Mouse (Mus musculus): Measurements from ENCODE around the gene Slc12a4.

Gene Slc12a4

DNA sequence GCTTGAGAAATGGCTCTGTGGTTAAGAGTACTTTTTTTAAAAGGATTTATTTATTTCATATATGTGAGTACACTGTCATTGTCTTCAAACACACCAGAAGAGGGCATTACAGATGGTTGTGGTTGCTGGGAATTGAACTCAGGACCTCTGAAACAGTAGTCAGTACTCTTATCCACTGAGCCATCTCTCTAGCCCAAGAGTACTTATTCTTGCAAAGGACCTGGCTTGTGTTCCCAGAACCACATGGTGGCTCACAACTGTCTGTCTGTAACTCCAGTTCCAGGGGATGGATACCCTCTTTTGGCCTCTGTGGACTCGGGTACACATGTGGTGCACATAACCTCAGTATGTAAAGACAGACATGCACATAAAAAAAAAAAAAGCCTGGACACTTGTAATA lies 3.5 kb upstream of the Slc12a4 start:
- no peak for DNase-seq (ENCODE audit: low read depth, low spot score)

DNA sequence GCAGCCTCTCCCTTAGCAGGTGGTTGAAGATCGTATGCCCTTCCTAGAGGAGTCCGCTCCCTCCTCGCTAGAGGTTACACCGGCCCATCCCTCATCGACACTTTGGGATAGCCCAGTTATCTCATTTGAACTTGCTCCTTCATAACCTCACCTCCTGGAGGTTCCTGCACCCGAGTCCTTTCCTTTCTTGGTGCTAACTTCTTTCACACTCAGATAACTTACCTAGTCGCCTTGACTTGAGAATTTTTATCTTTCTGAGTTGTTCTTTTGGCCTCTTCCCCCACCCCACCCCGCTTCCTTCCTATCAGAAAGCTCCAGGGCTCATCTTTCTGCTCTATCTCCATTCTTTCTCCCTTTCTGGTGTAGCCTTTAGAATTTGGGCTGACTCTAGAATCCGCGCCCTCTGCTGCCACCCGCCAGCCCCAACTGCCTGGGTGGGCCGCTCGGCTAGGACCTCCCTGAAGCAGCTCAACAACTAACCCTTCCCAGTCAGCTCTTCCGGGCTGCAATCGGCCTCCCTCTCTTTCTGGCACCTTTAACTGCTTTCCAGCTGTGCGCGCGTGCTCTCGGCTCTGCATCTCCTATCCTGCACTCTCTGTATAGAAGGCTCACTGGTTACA lies 905 bp upstream of the Slc12a4 start:
- peak; percentile 95 for DNase-seq (ENCODE audit: low read depth, low spot score)

DNA sequence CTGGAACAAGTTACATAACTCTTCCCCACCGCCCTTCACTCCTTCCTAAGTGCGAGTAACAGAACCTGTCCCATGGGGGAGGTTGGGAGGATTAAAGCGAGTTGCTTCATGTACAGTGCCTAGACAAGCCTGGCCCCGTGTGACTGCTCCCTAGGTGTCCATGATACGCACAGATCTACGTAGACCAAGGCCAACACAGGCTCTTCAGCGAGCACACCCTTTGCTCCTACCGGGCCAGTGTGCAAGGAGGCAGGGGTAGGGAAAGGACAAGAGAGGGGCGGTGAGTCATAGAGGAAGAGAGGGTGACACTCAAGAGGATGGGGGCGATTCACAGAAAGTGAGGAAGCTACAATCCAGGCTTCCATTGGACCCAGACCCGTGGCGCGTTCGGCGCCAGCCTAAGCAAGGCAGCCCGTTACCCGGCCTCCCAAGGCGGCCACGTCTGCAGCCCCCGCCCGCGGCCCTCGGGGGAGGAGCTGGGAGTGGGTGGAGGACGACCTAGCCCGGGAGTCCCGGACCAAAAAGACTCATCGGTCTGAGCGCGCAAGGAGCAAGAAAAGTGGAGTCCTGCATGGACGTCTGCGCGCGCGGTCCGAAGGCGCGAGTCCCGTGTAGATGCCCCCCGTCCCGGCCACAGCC lies 512 bp downstream of the Slc12a4 start:
- DNase-seq (ENCODE audit: low read depth, low spot score), result peak; percentile 45

DNA sequence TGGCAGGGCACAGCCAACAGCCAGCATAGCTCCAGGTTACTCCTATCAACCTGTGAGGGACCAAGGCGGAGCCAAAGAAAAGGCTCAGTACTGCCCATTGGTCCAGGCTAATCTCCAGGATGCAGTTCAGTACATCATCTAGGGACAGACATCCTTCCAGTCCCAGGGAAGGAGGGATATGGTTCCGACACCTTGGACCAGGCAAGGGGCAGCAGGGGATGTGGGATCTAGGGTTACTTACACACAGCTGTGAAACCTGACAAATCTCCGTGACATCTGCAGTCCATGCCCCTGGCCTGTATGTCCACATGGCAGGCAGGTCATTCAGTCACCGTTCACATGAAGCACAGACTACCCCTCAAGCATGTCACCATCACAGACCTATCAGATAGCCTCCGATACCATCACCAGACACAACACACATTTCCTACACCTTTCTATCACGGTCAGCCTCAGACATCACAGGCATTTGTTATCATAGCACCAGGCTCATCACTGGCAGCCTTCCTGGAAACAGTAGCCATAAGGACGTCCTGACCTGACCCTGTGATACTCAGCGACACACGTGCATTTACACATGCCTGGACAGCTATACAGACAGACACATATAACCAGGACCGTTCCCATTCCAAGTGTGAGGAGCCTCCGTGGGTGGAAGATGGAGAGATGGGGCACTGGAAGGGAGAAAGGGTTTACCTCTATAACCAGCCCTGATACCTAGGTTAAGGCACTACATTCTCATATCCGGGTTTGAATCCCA lies 1.2 kb downstream of the Slc12a4 start:
- no peak for DNase-seq (ENCODE audit: low read depth, low spot score)

DNA sequence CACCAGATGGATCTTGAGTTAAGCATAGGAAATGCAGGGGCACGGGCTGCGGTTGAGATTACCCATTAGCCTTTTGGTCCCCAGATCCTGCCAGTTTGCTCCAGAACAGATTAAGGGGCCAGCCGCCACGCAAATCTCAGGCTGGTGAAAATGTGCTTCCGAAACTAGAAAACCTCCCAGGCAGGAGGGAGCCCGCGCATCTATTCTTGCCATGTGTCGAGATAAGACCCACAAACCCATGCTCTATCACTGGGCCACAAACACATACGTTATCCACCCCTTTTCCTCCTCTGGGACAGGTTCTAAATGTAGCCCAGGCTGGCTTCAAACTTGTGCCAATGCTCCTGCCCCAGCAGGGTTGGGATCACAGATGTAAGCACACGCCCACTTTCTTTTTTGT lies 4.4 kb downstream of the Slc12a4 start:
- no peak for DNase-seq (ENCODE audit: low read depth, low spot score)

DNA sequence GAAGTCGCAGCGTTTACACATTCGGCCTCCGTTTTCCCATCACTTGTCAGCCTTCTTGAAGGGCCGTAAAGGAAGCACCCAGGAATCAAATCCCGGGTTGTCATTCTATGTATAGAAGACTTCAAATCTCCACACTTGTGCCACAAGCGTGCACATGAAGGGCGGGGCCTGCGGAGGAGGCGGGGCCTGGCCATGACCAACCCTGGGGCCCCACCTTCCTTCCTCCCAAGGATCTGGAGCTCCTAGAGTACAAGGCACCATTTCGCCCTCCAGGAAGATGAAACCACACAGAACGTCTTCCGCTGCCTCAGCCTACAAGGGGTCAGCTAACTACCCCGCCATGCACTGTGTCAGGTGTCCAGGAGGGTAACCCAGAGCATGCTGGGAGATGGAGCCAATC lies 4.8 kb downstream of the Slc12a4 start:
- DNase-seq (ENCODE audit: low read depth, low spot score), result no peak

DNA sequence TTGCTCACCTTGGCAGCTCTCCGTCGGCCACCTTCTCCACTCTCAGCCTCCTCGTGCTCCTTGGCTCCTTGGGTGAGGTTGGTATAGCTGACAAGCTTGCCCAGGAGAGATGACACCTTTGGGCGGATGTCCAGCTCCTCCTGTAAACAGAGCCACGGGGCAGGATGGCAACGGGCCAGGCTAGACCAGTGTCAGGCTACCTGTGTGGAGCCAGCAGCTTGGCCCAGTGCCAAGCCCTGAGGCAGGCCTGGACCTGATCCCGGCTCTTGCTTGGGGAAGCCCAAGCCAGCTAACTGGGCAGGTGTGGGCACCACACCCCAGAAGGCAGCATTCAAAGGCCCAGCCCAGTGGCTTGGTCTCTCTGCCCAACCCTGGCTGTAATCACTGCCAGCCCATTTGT lies 6.5 kb downstream of the Slc12a4 start:
- no peak for DNase-seq (ENCODE audit: low read depth, low spot score)

DNA sequence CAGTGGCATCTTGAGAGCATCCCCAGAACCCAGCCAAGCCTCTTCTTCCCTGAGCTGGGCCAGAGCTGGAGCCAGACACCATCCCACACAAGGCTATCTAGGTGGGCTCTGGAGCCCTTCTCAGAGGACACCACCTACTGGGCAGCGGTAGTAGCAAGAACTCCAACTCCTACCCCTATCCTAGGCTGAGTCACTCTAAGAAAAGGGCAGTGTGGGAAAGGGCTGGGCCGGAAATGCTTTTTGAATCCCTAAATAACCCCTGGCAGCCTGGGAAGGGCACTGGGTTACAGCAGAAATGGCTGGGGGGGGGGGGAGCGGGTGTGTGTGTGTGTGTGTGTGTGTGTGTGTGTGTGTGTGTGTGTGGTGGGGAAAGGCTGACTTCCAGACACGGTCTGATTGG lies 8.1 kb downstream of the Slc12a4 start:
- no peak for DNase-seq (ENCODE audit: low read depth, low spot score)

DNA sequence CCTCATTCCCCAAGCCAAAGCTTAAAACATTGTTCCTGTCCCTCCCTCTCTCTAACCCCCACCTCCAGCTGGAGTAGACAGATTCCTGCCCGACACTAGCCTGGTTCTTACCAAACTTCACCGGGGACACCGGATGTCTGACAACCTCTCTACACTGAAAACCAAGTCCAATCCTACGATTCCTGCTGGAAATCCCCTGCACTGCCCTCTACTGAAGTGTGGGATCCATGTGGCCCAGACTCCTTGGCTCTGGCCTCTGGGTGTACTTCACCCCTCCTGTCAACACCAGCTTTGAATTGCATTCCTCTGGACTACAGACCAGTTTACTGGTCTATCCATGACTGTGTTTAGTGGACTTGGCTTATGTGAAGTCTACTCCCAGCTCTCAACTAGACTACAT lies 9.3 kb downstream of the Slc12a4 start:
- DNase-seq (ENCODE audit: low read depth, low spot score), result no peak

DNA sequence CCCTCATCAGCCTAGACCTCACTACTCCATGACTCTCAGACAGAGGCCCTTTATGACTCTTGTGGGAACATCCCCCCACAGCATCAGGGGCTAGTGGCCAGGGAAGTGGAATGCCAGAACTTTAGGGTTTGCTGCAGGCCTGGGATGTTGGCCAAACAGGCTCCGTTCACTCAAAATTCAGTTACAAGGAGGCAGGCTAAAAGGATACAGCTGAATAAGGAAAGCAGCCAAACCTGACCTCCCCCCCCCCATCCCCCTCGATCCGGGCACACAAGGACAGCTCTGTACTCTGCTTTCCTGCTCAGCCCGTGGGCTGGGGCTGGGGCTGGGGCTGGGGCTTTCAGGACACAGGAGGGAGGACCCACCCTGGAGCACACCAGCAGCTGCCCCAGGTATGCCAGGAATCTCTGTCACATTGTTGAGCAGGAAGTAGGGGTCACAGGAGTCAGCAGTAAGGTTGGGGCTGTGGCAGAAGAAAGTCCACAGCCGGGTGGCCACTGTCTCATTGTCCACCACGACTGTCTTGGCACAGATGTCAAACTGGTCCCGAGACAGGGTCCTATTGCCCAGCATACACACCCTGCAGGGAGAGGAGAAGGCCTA lies 14.7 kb downstream of the Slc12a4 start:
- DNase-seq (ENCODE audit: low read depth, low spot score), result no peak

DNA sequence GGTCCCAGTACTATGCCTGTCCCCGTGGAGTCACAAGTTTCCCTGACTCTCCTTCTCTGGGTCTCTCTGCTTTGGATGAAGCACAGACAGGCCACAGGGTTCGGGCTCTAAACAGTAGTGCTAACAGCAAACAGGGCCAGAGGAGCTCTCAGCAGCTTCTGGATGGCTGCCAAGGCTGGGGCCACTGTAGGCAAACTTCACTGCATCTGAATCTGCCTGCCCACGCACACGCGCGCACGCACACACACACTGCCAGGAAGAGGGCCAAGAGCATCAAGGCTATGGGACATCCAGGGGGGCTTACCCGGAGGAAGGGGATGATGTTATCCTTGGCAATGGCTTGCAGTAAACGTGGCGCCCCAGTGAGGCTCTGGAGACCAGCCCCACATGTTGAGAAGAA lies 16.5 kb downstream of the Slc12a4 start:
- DNase-seq (ENCODE audit: low read depth, low spot score), result no peak

DNA sequence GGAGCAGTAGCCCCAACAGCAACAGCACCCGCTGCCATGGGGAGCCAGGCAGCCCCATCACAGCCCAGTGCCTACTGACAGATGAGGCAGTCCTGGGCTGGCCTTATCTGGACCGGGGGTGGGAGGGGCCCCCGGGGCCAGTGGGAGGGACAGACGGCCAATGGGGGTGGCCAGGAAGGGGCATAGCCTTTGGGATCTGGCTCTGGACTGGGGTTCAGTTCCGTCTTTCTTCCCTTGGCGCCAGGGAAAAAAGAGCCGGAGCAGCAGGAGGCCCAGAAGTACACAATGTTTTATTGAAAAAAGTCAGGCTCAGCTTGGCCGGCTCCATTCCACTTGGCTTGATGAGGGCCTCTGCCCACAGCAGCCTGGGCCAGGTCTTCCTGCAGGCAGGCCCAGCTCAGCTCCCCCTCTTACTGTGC lies 22.6 kb downstream of the Slc12a4 start, which contains the start of gene Lcat:
Gene Lcat (minus strand): TSS at position 62 of the 419 bp plus-strand sequence.
- DNase-seq (ENCODE audit: low read depth, low spot score), result no peak

DNA sequence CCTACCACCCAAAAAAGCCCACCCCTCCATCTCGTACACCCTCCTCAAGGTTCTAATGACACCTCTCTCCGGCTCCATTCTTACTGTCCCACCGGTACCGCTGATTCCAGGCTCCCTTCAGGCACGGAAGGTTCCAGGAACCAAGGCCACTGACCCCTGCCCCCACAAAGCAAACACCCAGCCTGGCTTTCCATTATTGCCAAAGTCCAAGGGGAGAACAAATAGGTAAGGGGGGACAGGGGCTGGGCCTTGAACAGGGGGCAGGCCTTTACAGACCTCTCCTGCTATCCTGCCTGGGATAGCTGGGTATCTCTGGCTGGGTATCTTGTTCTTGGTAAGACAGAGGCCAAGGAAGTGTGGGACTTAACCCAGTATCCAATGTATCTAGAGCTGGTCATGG lies 23.4 kb downstream of the Slc12a4 start:
- DNase-seq (ENCODE audit: low read depth, low spot score), result no peak

DNA sequence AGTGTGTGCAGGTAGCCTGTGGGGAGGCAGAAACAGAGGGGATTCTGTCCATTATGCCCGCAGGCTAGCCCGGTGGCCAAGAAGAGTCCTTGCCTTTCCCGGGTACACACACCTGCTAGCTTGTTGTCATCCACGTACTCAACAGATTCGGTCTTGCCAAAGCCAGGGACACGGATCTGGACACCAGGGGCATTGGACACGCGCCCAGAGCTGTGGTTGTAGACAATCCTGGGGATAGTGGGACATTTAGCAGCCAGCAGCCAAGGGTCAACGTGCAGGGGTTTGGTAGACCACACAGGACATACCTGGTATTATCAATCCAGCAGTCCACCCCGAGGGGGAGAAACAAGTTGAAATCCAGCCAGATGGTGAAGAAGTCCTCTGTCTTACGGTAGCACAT lies 23.9 kb downstream of the Slc12a4 start:
- no peak for DNase-seq (ENCODE audit: low read depth, low spot score)

DNA sequence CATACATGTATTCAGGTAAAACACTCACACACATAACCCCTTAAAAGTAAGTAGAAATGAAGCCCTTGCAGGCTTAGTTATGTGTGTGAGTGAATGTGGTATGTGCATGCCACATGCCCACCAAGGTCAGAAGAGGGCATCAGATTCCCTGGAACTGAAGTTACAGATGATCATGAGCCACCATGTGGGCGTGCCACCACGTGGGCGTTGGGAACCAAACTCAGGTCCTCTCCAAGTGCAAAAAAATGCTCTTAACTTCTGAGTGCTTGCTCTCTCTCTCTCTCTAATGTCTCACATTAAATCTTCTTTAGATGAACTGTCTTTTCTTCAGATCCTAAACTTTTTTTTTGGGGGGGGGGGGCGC lies 27.6 kb downstream of the Slc12a4 start, which contains the start of gene Psmb10:
Gene Psmb10 (minus strand): TSS at position 139 of the 364 bp plus-strand sequence.
- DNase-seq (ENCODE audit: low read depth, low spot score), result no peak

DNA sequence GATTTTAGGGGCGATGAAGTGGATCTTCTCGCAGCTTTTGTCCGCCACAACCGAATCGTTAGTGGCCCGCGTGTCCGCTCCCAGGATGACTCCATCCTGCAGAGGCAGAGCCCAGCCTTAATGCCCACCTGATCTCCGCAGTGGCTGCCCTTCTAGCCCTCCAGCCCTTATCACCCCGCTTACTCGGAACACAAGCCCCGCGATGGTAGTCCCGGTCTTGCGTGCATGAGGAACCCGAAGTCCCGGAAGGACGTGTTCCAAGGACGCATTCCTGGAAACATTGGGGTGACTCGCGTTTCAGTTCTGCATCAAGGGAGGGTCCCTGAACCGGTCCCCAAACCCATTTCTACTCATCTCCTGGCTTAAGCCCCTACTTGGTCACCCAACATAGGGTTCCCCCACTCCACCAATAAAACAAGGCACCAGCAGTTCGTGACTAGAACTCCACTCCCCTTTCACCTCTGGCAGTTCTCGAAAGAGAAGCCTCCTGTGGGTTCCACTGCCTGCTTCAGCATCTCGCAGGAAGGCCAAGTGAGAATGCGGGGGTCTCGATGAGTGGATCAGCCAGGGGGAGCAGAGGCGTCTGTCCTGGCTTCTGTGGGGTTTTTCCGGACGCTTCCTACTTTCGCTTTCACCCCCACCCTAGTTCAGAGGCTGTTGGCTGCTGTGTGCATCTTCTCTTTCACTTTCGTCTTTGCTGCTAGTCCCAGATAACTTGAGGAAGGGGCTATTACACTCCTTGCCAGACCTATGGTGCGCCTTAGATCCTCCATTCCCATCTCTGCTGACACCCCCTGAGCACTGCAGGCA lies 28.2 kb downstream of the Slc12a4 start:
- peak; percentile 38 for DNase-seq (ENCODE audit: low read depth, low spot score)

DNA sequence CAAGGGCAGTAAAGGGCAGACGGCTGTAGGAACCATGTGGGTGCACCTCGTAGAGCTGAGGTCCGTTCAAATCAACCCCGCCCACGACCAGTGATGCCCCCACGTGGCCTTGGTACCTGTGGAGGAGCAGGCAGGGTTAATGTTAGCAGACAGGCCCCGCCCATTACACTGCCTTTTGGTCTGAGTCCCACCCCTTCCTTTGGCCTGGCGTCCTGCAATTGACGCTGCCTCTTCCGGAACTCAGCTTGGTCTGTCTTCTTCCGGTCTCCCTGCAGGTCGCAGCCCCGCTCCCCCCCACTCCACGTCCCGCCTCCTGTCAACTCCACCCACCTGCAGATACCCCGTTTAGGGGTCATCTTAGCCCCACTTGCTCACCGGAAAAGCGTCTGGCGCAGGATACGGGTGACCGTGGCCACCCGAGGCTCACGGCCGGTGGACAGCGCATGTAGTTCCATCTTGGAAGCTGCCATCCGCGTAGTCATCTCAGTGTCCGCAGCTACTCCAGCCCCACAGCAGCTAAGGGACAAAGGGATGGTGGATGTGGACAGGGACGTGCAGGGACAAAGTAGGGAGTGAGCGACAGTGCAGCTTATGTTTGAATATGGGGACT lies 28.9 kb downstream of the Slc12a4 start:
- peak; percentile 98 for DNase-seq (ENCODE audit: low read depth, low spot score)

DNA sequence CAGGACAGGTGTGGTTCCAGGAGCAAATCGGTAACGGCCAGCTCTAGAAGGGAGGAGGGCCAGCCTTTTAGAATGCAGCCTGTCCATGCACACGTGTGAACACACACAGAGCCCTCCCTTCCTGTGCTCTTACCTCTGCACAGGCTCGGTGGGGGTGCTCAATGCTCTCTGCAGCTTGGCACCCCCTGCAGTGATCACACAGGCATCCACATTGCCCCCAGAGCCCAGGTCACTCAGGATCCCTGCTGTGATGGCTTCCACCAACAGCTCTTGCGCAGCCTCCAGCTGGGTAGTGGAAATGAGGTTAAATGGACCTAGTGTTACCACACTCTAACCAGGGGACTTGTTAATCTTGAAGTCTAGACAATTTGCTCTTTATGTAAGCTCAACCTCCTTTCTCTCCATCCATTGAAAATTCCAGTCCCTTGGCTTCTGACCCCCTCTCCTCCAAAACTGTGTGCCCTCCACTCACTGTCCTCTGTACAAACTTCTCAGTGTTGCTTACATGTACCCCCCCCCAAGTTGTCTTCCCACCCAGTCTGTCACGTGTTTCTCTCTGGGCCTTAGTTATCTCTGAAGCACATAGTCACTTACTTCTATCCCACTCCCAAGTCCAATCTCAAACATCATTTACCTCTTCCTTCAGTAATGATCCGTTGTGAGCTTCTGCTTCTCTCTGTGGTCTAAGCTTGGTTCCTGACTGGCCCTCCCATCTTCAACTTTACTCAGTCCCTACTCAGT lies 29.9 kb downstream of the Slc12a4 start:
- peak; percentile 39 for DNase-seq (ENCODE audit: low read depth, low spot score)

DNA sequence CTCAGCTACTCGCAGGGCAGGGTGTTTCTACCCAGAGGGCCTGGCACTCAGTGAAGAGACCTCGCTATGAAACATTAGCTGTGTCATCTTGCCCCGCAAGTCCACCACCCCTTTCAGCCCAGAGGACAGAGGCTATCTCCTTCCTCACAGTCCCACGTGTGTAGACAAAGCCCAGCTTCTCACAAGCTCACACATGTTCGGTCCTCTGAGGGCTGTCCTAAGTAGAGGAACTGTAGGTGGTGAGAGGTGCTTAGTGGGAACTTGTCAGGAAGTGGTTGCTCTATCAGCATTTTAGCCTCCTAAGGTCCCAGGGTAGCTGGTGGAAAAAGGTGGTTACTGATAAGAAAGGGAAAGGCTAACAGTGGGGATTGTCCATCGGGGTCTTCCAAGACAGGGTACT lies 30.8 kb downstream of the Slc12a4 start:
- no peak for DNase-seq (ENCODE audit: low read depth, low spot score)

DNA sequence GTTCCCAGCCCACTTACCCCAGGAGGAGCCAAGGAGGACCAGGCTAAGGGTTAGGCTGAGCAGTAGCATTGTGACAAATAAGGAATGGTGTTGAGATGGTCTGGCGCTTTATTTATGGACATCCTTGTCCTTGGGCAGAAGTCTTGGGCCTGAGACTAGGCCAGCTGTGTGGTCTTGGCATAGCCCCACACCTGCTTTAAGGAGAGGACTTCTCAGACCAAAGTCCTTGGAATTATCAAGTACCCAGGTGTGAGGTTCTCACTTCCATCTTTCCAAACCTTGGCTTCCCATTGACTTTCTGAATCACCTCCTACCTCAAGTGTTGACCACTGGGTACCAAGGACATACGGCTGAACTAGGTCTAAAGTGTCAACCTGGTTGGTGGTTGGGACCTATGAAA lies 32.1 kb downstream of the Slc12a4 start, which contains the start of gene Ctrl:
Gene Ctrl (minus strand): TSS at position 101 of the 400 bp plus-strand sequence.
- DNase-seq (ENCODE audit: low read depth, low spot score), result no peak
